Mouse (Mus musculus): ENCODE measurements around the gene Nmt1. TPM values are rescaled to one million over a fixed set of nuclear protein-coding genes. Genes with fewer than 3 reads are reported as not detected.

Nmt1 gene
- total and polyA plus RNA-seq, 3 experiments = 29.8 to 147 (median 70.5) TPM

GRCm38 (mm10) chr11:102998577-102999316 lies 29.2 kb upstream of the Nmt1 start:
- DNase-seq (ENCODE audit: low read depth, low spot score) = peak; percentile 95
- Histone ChIP-seq H3K4me3 (ENCODE audit: control insufficient read depth in 1 of 2, insufficient read depth in 1 of 2, low read depth in 2 of 2, low read length in 2 of 2) (peak overlapping the region; percentile 20 to 41), H3K27ac (ENCODE audit: control insufficient read depth, low read depth, low read length) (peak overlapping the region; percentile 99), H3K27me3 (ENCODE audit: control insufficient read depth in 1 of 2, insufficient read depth in 2 of 2, low read length in 2 of 2) (no peaks in the 10 kb centered on the region), H3K9ac (ENCODE audit: control insufficient read depth, low read depth, low read length, poor library complexity, severe bottlenecking) (peak overlapping the region; percentile 70), H3K9me3 (replicated peaks; ENCODE audit: insufficient read depth, low read length) (no peaks in the 10 kb centered on the region), H3K36me3 (ENCODE audit: control insufficient read depth in 1 of 2, insufficient read depth in 2 of 2, low read length in 2 of 2) (peaks cover 5 to 23% of the 10 kb centered on the region in 2 experiments; a peak in 3 of 4 replicates), H3K79me2 (ENCODE audit: control insufficient read depth, insufficient read depth, low read length, poor library complexity) (peaks cover 2% of the 10 kb centered on the region), H3K4me1 (ENCODE audit: control insufficient read depth in 1 of 2, insufficient read depth in 2 of 2, low read length in 2 of 2) (peaks cover 17 to 26% of the 10 kb centered on the region in 2 experiments)
- TF ChIP-seq CTCF (IDR thresholded peaks at IDR 0.05 in 2 of 3, conservative IDR thresholded peaks at IDR 0.05 in 1 of 3; ENCODE audit: control insufficient read depth in 1 of 3, insufficient read depth in 1 of 3, low read depth in 2 of 3, low read length in 3 of 3, poor library complexity in 1 of 3, severe bottlenecking in 1 of 3) = no peak
- 0 out of 2 replicates have a peak, but pooled peaks have one; percentile 12 for TF ChIP-seq MAFK (IDR thresholded peaks at IDR 0.05; ENCODE audit: borderline replicate concordance, low read depth, low read length)
- peak; percentile 88 for TF ChIP-seq TBP (IDR thresholded peaks at IDR 0.05; ENCODE audit: low read depth, low read length)
- 0 out of 2 replicates have a peak, but pooled peaks have one; percentile 65 for TF ChIP-seq CHD1 (IDR thresholded peaks at IDR 0.05; ENCODE audit: low read depth, low read length)
- peak; percentile 86; the same call in 1 of the 2 replicates for TF ChIP-seq UBTF (IDR thresholded peaks at IDR 0.05; ENCODE audit: borderline replicate concordance, insufficient read depth, low read depth, low read length)
- TF ChIP-seq ZNF384 (IDR thresholded peaks at IDR 0.05; ENCODE audit: low read depth, low read length) = no peak
- peak; percentile 100 for TF ChIP-seq ETS1 (IDR thresholded peaks at IDR 0.05; ENCODE audit: low read depth, low read length)
- TF ChIP-seq NRF1 (IDR thresholded peaks at IDR 0.05; ENCODE audit: insufficient read depth, low read depth, low read length, poor library complexity, severe bottlenecking) = peak; percentile 4; the same call in 1 of the 2 replicates
- peak; percentile 50 for TF ChIP-seq TAL1 (IDR thresholded peaks at IDR 0.05; ENCODE audit: low read length)
- TF ChIP-seq E2F4 (IDR thresholded peaks at IDR 0.05; ENCODE audit: borderline replicate concordance, low read depth, low read length) = no peak
- TF ChIP-seq EP300 (IDR thresholded peaks at IDR 0.05; ENCODE audit: low read depth in 1 of 2, low read length in 2 of 2) = peak; percentile 71 to 92
- TF ChIP-seq NELFE (IDR thresholded peaks at IDR 0.05; ENCODE audit: low read depth, low read length) = peak; percentile 50
- peak; percentile 91 for TF ChIP-seq MAX (IDR thresholded peaks at IDR 0.05; ENCODE audit: low read length)
- peak; percentile 36; the same call in 1 of the 2 replicates for TF ChIP-seq ZMIZ1 (IDR thresholded peaks at IDR 0.05; ENCODE audit: low read depth, low read length)
- TF ChIP-seq HCFC1 (IDR thresholded peaks at IDR 0.05; ENCODE audit: low read depth, low read length) = peak; percentile 47; the same call in 1 of the 2 replicates
- no peak for TF ChIP-seq JUND (IDR thresholded peaks at IDR 0.05; ENCODE audit: low read depth, low read length)
- no peak for TF ChIP-seq POLR2AphosphoS5 (IDR thresholded peaks at IDR 0.05; ENCODE audit: borderline replicate concordance, low read depth, low read length)
- peak; percentile 13 for TF ChIP-seq MYB (IDR thresholded peaks at IDR 0.05; ENCODE audit: low read depth, low read length)
- peak; percentile 93 for TF ChIP-seq GATA1 (IDR thresholded peaks at IDR 0.05; ENCODE audit: low read depth, low read length)
- 0 out of 2 replicates have a peak, but pooled peaks have one; percentile 32 for TF ChIP-seq KAT2A (conservative IDR thresholded peaks at IDR 0.05; ENCODE audit: low read depth, low read length)
- peak; percentile 89 for TF ChIP-seq USF1 (IDR thresholded peaks at IDR 0.05; ENCODE audit: low read depth, low read length)
- 0 out of 2 replicates have a peak, but pooled peaks have one; percentile 21 for TF ChIP-seq GABPA (IDR thresholded peaks at IDR 0.05; ENCODE audit: low read depth, low read length)
- no peak for TF ChIP-seq SMC3 (IDR thresholded peaks at IDR 0.05; ENCODE audit: low read depth, low read length)
- 0 out of 2 replicates have a peak, but pooled peaks have one; percentile 25 for TF ChIP-seq MEF2A (IDR thresholded peaks at IDR 0.05; ENCODE audit: extremely low read depth, insufficient replicate concordance, low read depth, low read length, poor library complexity, severe bottlenecking)
- TF ChIP-seq CHD2 (IDR thresholded peaks at IDR 0.05; ENCODE audit: low read length) = no peak
- peak; percentile 92 for TF ChIP-seq BHLHE40 (IDR thresholded peaks at IDR 0.05; ENCODE audit: borderline replicate concordance, low read depth, low read length)
- no peak; the same call in 1 of the 2 replicates for TF ChIP-seq ZKSCAN1 (IDR thresholded peaks at IDR 0.05; ENCODE audit: low read depth, low read length)
- peak; percentile 12 to 69; a peak in 2 of 4 replicates for TF ChIP-seq POLR2A (IDR thresholded peaks at IDR 0.05; ENCODE audit: control insufficient read depth in 1 of 2, insufficient read depth in 1 of 2, low read depth in 1 of 2, low read length in 2 of 2, poor library complexity in 1 of 2)
- TF ChIP-seq MAZ (IDR thresholded peaks at IDR 0.05; ENCODE audit: low read depth, low read length) = peak; percentile 95
- TF ChIP-seq ZC3H11A (IDR thresholded peaks at IDR 0.05; ENCODE audit: low read depth, low read length) = no peak
- TF ChIP-seq POLR2AphosphoS2 (IDR thresholded peaks at IDR 0.05; ENCODE audit: low read length) = peak; percentile 53; the same call in 1 of the 2 replicates
- TF ChIP-seq MYC (IDR thresholded peaks at IDR 0.05; ENCODE audit: low read depth, low read length) = peak; percentile 92
- peak; percentile 87 for TF ChIP-seq TCF12 (IDR thresholded peaks at IDR 0.05; ENCODE audit: low read depth, low read length)
- peak; percentile 100 for TF ChIP-seq SIN3A (IDR thresholded peaks at IDR 0.05; ENCODE audit: low read length)
- peak; percentile 99 for TF ChIP-seq MXI1 (IDR thresholded peaks at IDR 0.05; ENCODE audit: low read depth, low read length)

All from MEL (cell line).